Mouse (Mus musculus): ENCODE measurements at regions not wholly inside any gene's neighbourhood (a gene's known extent, or its start where the extent isn't known, plus 50 kb on each side); places are given as distances from the start of the nearest gene placed in this dataset.

- TF ChIP-seq CTCF (IDR thresholded peaks at IDR 0.05; ENCODE audit: insufficient read depth, low read length) (no peak), POLR2A (IDR thresholded peaks at IDR 0.05; ENCODE audit: borderline replicate concordance, extremely low read depth, low read depth, low read length) (no peak)
Measured at GRCm38 (mm10) chr4:8398969-8399368, 160.1 kb upstream of the Car8 start.

Data from lung, adult 2 months (tissue).